Mouse (Mus musculus) frontal cortex, adult (tissue): ENCODE measurements at regions not wholly inside any gene's neighbourhood (a gene's known extent, or its start where the extent isn't known, plus 50 kb on each side); places are given as distances from the start of the nearest gene placed in this dataset.

Source experiments
- ATAC-seq: cut with Nextera tagmentation; 2 replicates; pipeline ENCODE4 v1.9.2; 2017; ENCODE audit warnings: mild to moderate bottlenecking, moderate library complexity, mixed read lengths; ENCODE audit not compliant: low TSS enrichment

GRCm38 (mm10) chr9:61509591-61510191 lies 137.5 kb downstream of the Tle3 start:
- ATAC-seq: no peak

GRCm38 (mm10) chr9:61509091-61509490 lies 136.9 kb downstream of the Tle3 start:
- ATAC-seq: no peak

DNA sequence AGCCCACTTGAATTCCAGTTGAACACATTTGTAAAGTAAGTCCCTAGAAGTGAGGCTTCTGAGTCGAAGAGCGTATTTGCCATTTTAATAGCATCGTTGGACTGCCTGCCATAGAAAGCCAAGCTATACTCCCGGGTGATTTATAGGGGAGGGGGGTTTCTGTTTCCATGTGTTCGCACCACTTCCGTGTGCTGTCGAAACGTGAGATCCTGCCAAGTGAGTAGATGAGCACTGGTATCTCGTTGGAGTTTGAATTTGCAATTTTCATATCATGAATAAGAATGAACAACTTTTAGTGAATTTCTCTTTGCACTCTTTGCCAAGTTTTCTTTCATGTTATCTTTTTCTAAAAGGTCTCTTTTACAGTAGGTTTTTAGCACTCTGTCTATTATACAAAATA lies 128.7 kb downstream of the Tle3 start:
- ATAC-seq: no peak

DNA sequence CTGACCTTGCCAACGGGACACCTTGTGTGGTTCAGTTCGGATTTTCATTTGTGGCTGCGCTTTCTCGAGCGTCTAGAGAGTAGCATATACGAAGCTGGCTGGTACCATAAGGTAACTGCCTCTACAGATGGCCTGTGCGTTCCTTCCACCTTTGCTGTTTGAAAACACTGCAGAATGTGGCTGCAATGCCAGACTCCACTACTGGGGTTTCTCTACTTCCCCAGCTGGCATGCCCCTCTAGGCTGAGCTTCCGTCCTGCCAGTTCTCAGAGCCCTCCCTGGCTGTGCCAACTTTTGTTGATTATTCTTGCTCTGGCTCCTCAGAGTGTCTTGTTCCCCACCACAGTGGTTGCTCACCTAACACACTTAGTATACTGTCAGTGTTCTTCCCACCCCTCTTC lies 120.7 kb downstream of the Tle3 start:
- ATAC-seq: no peak

DNA sequence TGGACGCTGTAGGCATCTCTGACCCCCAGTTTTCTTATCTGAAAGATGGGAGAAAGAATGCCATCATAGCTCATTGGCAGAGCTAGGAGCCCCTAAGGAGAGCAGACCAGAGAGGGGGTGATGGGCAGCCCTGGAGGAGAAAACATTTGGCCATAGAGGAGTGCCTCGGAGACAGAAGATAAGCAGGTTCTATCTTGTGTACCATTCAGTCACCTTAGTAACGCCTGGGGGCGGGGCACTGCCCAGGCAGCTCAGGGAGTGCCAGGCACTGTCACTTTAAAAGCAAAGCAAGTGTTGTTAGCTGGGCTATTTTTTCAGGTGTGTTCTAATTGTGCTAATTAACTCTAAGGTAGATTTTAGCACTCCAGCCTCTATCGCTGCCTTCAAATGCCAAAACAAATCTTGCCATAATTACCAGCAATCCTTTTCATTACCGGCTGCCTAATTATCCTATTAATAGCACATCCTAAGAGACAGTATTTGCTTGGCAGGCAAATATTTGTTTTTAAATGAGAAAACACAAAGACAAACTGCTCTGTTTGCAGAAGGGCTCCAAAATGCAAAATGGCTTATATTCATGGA lies 119.1 kb downstream of the Tle3 start:
- ATAC-seq: no peak

GRCm38 (mm10) chr9:61489983-61490382 lies 117.8 kb downstream of the Tle3 start:
- ATAC-seq: no peak

- ATAC-seq: no peak
Observed at GRCm38 (mm10) chr9:61489147-61489546, 117.0 kb downstream of the Tle3 start.

GRCm38 (mm10) chr9:61487824-61488223 lies 115.7 kb downstream of the Tle3 start:
- peak; percentile 57 for ATAC-seq

DNA sequence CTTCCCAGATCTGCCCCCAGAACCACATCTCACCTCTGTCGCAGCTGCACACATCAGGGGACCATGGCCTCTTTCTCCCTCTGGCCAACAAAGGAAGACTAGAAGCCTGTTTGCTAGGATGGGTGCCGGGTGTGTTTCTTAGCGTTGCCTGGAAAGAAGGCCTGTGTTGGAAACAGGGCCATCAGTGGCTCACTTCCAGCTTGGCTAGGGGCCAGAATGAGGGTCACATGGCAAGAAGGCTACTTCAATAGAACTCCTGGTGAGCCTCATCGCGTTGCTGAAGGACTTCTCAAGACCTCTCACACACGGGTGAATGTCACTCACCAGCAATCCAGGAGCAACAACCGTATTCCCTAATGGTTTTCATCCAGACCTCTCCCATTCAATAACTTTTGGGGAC lies 115.0 kb downstream of the Tle3 start:
- no peak for ATAC-seq

GRCm38 (mm10) chr9:61484391-61484790 lies 112.2 kb downstream of the Tle3 start:
- ATAC-seq: no peak

- no peak for ATAC-seq
Observed at GRCm38 (mm10) chr9:61479626-61480025, 107.5 kb downstream of the Tle3 start.

GRCm38 (mm10) chr9:61478862-61479261 lies 106.7 kb downstream of the Tle3 start:
- ATAC-seq: no peak

DNA sequence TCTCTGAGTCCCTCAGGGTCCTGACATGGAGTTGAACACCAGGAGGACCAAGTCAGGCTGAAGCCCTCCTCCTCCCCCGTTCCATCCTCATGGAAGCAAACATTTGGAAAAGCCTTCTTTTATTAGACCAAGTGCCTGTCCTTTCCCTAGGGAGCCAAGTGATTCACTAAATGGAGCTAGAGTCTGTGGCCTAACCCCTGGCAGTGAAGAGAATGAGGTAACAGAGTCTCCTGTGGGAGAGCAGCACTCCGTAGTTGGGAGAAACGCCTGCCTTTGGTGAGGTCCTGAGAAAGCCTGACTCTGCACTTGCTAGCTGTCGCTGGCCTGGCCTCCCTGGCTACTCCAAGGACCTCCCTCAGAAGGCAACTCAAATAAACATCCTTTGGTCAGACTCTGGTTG lies 104.2 kb downstream of the Tle3 start:
- no peak for ATAC-seq

DNA sequence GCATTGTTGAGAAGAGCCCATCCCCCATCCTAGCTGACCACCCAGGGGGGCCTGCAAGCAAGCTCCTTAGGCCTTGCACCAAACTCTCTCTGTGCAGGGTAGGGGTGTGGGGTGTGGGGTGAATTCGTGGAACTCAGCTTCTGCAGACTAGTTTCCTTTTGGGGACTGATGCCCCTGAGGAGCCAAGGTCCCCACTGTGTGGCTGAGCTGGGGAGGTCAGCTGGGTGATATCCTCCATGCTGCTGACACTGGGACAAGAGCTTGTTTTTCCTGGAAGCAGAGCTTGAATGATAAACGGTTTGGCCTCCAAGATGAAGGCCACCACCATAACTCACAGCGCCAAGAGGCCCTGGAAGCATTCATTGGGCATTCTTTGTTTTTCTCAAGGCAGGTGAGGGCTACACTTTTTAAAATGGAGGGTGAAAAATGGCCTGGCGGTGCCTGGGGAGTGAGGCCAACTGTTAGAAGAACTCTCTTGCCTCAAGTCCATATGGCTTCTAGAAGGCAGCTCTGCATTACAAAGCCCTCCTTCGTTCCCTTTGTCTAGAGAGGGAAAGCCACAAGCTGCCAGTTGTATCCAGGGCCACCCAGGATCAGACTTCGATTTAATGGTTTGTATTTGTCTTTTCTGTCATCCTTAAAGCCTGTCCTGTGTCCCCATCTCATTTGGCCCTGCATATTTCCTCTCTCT lies 98.8 kb downstream of the Tle3 start:
- no peak for ATAC-seq

- no peak for ATAC-seq
Observed at GRCm38 (mm10) chr9:61468897-61469509, 96.8 kb downstream of the Tle3 start.

GRCm38 (mm10) chr9:61468368-61468848 lies 96.2 kb downstream of the Tle3 start:
- ATAC-seq: no peak
